Mouse (Mus musculus) lung, adult 2 months (tissue): Measurements from ENCODE around the gene Flnb.

Source experiments
- CTCF ChIP-seq: fragments of 200-500 bp; IDR thresholded peaks from 2 replicates; pipeline ENCODE4 v1.5.1; 2011; ENCODE audit warnings: mild to moderate bottlenecking, low read length, control low read depth; ENCODE audit not compliant: insufficient read depth
- POLR2A ChIP-seq: fragments of 200-500 bp; IDR thresholded peaks from 2 replicates; pipeline ENCODE4 v1.6.1; 2011; ENCODE audit warnings: low read depth, mild to moderate bottlenecking, control low read depth, low read length, borderline replicate concordance; ENCODE audit errors: extremely low read depth

DNA sequence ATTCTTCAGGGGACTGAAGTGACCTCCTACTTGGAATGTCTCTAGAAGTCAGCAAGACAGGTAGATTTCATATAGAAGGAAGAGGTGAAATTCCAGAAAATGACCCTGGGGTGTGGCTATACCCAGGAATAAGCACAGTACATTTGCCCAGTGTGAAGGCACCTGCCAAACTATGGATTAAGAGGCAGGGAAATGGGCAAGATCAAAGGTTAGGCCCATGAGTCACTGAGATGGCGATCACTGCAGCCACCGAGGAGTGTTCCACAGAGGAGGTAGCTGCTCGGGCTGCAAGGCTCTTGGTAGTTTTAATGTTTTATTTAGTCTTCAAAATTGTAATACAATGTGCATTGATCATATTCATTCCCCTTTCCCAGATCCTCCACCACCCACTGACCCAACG is 21.8 kb upstream of the Flnb start:
- TF ChIP-seq CTCF: no peak
- TF ChIP-seq POLR2A: no peak
